Mouse (Mus musculus): ENCODE measurements around the gene A730071L15Rik.

GRCm38 (mm10) chr11:6208158-6208557, 8.3 kb downstream of the A730071L15Rik start:
- TF ChIP-seq CTCF (IDR thresholded peaks at IDR 0.05; ENCODE audit: borderline replicate concordance, control insufficient read depth, extremely low read depth, insufficient read depth, low read length, poor library complexity) (no peak), POLR2A (IDR thresholded peaks at IDR 0.05; ENCODE audit: control insufficient read depth, extremely low read depth, insufficient read depth, low read length, poor library complexity) (no peak)
